Mouse (Mus musculus): ENCODE measurements around the gene U2surp.
"Not testable (repeated sequence)": the region's sequence is repeated elsewhere in the genome, so short reads cannot be mapped to it uniquely, and the experiment has no call there.

The U2surp gene

GRCm38 (mm10) chr9:95469011-95469576 lies 42.7 kb downstream of the U2surp start:
- in situ Hi-C loops (cut with MboI) = not testable (repeated sequence)

- in situ Hi-C loops (cut with MboI) = no loop called here
These were observed 47.8 kb downstream of the U2surp start for GRCm38 (mm10) chr9:95464028-95464427.

GRCm38 (mm10) chr9:95451931-95452330 lies 59.9 kb downstream of the U2surp start:
- in situ Hi-C loops (cut with MboI) = no loop called here

- in situ Hi-C loops (cut with MboI) = no loop called here
These were observed 61.2 kb downstream of the U2surp start for GRCm38 (mm10) chr9:95450586-95450985.

DNA sequence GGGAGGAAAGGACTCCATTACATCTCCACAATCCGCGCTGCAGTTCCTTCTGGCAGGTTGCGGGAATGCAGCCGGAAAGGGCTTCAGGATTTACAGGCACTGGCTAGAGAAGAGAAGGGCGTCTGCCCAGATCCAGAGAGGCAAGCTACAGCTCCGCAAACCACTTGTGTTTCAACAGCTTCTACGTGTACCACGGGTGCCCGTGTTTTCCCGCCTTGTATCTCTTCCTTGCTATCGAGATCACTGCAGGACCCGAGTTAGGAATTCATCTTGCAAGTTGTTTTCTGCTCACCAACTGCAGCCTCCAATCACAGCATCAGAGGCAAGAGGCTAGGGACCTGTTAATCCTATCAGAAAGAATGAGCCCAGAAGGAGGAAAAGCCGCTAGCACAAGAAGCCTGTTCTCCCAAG lies 69.5 kb downstream of the U2surp start:
- in situ Hi-C loops (cut with MboI) = no loop called here

DNA sequence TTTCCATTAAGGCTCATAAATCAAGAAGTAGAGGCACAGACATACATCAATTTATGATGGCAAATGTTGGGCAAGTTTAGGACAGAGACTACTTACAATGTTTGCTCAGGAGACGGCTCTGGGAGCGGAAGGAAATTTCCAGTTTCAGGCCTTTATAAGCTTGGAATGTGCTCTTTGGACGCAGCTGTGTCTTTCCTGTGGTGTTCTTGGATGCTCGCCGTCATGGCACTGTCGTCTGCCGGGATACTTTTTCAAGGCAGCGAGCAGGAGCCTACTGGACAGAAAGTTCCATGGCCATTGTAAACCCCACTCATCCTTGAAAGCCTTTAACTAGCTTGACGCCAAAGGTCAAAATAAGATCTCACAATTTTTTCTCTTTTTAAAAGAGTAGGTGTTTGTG lies 73.9 kb downstream of the U2surp start:
- in situ Hi-C loops (cut with MboI) = no loop called here

GRCm38 (mm10) chr9:95436294-95436613 lies 75.5 kb downstream of the U2surp start:
- in situ Hi-C loops (cut with MboI) = no loop called here

DNA sequence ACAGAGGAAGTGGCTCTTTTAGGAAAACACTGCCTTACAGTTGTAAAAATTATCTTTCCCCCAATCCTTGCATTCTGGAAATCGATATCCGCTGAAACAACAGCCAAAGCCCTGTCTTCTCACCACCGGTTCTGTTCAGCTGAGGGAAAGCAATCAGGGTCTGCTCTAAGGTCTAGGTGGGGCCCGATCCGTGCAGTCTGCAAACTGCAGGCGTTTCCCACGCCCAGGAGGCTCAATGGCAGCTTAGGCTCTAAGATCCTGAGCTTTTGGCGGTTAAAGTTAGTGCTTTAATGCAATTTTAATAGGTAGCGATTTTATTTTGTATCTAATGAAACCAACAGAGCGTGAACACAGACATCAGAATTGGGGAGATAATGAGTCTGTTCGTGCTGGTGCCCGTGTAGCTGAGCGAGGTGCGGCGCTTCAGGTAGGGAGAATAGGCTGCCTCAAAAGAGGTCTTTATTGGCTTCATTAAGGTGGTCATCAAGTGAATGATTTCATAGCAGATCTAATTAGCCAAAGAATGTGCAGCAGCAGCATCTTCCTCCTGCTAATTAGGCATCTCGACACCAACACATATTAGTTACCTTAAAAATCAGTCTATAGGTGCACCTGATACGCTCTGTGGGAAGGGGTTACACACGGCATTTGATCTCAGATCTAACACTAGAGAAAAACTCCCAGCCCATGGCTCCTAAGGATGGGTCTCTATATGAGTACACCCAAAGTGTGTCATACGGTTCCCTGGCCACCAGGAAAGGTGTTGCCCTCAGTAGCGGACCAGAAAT lies 76.1 kb downstream of the U2surp start:
- in situ Hi-C loops (cut with MboI) = no loop called here

DNA sequence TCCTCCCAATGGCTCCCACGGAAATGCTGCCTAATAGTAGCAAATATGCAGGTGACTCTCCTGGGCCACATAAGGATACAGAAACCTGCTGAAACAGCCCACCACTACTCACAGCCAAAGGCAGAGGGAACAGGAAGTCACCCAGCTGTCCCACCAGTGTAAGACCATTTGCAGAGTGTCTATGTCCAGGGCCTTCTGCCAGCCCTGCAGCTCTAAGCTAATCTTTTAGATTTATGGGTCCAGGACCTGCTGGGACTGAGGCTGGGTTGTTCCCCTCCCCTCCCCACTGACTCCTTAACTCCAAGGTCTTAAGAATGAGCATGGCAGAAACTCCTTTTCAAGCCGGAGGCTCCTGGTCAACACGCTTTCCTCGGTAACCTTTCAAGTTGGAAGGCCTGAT lies 83.5 kb downstream of the U2surp start:
- in situ Hi-C loops (cut with MboI) = no loop called here

- in situ Hi-C loops (cut with MboI) = no loop called here
These were observed 97.9 kb downstream of the U2surp start for GRCm38 (mm10) chr9:95413911-95414310.

DNA sequence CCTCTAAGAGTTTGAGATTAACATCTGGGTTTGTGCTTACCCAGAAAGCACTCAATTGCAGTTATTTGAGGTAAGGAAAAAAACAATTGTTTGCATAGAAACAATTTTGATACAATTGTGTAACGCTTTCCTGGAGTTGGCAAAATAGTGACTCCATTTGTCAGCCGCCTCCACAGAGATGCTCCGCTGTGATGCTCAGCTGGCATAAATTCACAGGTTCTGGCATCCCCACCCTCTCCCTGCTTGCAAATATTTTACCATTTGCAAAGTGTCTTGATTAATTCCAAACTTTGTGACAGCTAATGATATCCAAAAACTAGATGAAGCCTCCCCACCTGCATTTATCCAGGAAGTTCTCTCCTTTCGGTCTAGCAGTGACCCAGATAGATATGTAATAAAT lies 99.7 kb downstream of the U2surp start:
- in situ Hi-C loops (cut with MboI) = no loop called here

DNA sequence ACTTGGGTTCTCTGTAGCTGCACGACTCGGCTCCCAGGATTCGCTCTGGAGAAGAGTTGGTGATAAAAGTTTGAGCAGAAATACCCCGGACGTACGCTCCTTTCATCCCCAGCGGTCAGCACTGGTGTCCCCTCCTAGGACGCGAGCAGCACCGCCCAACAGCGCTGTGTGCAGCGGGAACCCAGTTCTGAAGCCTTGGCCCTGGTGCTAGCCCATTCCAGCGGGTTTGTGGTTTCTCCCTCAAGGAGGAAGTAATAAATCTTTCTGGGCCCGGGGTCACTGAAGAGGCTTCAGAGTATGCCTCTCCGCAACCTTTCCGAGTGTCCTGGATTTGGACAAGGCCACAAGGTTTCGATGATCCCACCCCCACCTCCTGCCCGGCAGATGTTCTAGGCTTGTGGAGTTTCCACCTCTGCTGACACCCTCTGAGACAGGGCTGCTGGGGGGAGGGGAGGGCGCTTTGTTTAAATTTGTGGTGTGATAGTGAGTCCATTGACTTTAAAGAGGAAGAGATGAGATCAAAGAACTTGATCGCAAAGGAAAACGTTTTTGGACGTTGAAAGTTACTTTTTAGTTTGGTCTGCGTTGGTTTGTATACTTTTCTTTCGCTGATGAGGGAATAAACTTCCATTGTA lies 104.1 kb downstream of the U2surp start:
- in situ Hi-C loops (cut with MboI) = no loop called here
